Mouse (Mus musculus) liver, postnatal 0 days (tissue): ENCODE measurements around the gene Gsg1l. TPM values are rescaled to one million over a fixed set of nuclear protein-coding genes. Genes with fewer than 3 reads are reported as not detected.

Source experiments
- ATAC-seq: fragments of 200-750 bp; cut with Nextera tagmentation; 2 replicates; pipeline ENCODE4 v1.8.0; 2017; ENCODE audit warnings: mild to moderate bottlenecking, moderate library complexity
- DNase-seq: peaks from one replicate; pipeline ENCODE4 v3.0.0-alpha.2; 2016
- H3K27ac ChIP-seq: fragments of 300-500 bp; sonication (generic); 2 replicates; pipeline ENCODE4 v1.5.1; 2014; ENCODE audit warnings: antibody characterized with exemption, moderate library complexity, mild to moderate bottlenecking, low read depth
- H3K27me3 ChIP-seq: fragments of 300-500 bp; sonication (generic); 2 replicates; pipeline ENCODE4 v1.6.1; 2014; ENCODE audit warnings: low read length, control low read depth, mixed read lengths; ENCODE audit not compliant: insufficient read depth
- H3K36me3 ChIP-seq: fragments of 300-500 bp; sonication (generic); replicated peaks from 2 replicates; pipeline ENCODE4 v1.6.1; 2014; ENCODE audit warnings: mild to moderate bottlenecking, control low read depth, low read length, moderate library complexity, mixed read lengths; ENCODE audit not compliant: insufficient read depth
- H3K4me1 ChIP-seq: fragments of 300-500 bp; sonication (generic); 2 replicates; pipeline ENCODE4 v1.6.1; 2014; ENCODE audit warnings: antibody characterized with exemption, mild to moderate bottlenecking, control low read depth; ENCODE audit not compliant: insufficient read depth
- H3K4me2 ChIP-seq: fragments of 300-500 bp; sonication (generic); 2 replicates; pipeline ENCODE4 v1.6.1; 2014; ENCODE audit warnings: low read depth, mild to moderate bottlenecking, low read length, moderate library complexity, mixed read lengths
- H3K4me3 ChIP-seq: fragments of 300-500 bp; sonication (generic); 2 replicates; pipeline ENCODE4 v1.5.1; 2014; ENCODE audit warnings: low read depth, low read length
- H3K9ac ChIP-seq: fragments of 300-500 bp; sonication (generic); replicated peaks from 2 replicates; pipeline ENCODE4 v1.6.1; 2014; ENCODE audit warnings: mild to moderate bottlenecking, moderate library complexity
- H3K9me3 ChIP-seq: fragments of 300-500 bp; sonication (generic); 2 replicates; pipeline ENCODE4 v1.6.1; 2016; ENCODE audit warnings: mild to moderate bottlenecking, control low read depth, low read length, mixed read lengths
- CTCF ChIP-seq: sonication (generic); IDR thresholded peaks from 2 replicates; pipeline ENCODE4 v1.5.1; 2016; ENCODE audit warnings: antibody characterized with exemption, low read depth
- EP300 ChIP-seq: IDR thresholded peaks from 2 replicates; pipeline ENCODE4 v1.6.1; 2016; ENCODE audit warnings: antibody characterized with exemption, low read depth, mild to moderate bottlenecking
- WGBS: fragments of 180-500 bp; shearing (Covaris S2); extraction: QIAGEN DNeasy Blood & Tissue Kit; methylation state at CpG from one replicate; pipeline ENCODE4 v1.1.7; 2014; ENCODE audit not compliant: insufficient replicate concordance; 5-methylcytosine and 5-hydroxymethylcytosine counted together
- polyA plus RNA-seq: library from polyadenylated mRNA; unstranded; fragments of >200 nt; fragmentation: Nextera tagmentation; extraction: Ambion mirVana; gene quantifications from 2 replicates; pipeline ENCODE4 v1.2.1, GENCODE M21; 2015

Gsg1l gene
- polyA plus RNA-seq, 1 experiment from 2014 or later, result 0.08 TPM

DNA sequence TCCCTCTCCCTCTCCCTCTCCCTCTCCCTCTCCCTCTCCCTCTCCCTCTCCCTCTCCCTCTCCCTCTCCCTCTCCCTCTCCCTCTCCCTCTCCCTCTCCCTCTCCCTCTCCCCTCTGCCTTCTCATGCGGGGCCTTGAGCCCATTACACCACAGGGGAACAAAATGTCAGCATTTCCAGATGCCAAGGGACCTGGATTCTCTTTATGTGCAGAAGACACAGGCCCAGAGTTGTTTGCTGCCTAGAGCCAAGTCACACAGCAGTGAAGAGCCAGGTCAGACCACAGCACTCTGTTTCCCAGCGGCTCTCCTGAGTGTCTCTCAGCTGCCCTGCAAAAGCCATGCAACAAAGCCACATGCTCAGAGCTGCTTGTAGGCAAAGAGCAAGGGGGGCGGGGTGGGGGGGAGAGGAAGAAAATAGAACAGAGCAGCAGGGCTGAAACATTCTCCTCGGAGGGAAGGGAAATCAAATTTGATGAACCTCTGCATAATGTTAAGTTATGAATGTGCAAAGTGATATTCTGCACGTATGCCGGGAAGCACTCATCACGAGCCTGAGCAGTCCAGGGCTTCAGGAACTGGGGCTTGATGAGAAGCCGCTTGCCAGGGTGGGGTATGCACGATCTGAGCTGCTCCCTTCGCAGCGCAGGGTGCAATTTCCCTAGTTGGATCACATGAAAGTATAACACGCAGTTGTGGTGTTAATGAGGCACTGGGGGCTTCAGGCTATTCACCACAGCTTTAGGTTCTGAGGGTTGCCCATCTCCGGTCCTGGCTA lies 181.6 kb downstream of the Gsg1l start:
- whole genome bisulfite sequencing, result 60% methylated on average over 13 of the region's 13 CpGs
- Histone ChIP-seq H3K27me3 (no peaks in the 10 kb centered on the region), H3K4me3 (no peak overlapping the region), H3K36me3 (no peaks in the 10 kb centered on the region), H3K9ac (no peak overlapping the region), H3K4me1 (no peaks in the 10 kb centered on the region), H3K27ac (no peak overlapping the region), H3K4me2 (no peak overlapping the region), H3K9me3 (no peaks in the 10 kb centered on the region)
- DNase-seq (no peak), ATAC-seq (no peak)
- TF ChIP-seq CTCF, result no peak
- TF ChIP-seq EP300, result no peak

GRCm38 (mm10) chr7:125899916-125900315 lies 182.3 kb downstream of the Gsg1l start:
- H3K9me3 ChIP-seq, result no peaks in the 10 kb centered on the region
- H3K9ac ChIP-seq, result no peak overlapping the region
- no peaks in the 10 kb centered on the region for H3K36me3 ChIP-seq
- no peak overlapping the region for H3K4me3 ChIP-seq
- TF ChIP-seq CTCF, result no peak
- no peak for TF ChIP-seq EP300
- ATAC-seq (no peak), DNase-seq (no peak)
- no peak overlapping the region for H3K27ac ChIP-seq
- WGBS, result 57% methylated on average over 2 of the region's 2 CpGs
- no peaks in the 10 kb centered on the region for H3K4me1 ChIP-seq
- H3K27me3 ChIP-seq, result no peaks in the 10 kb centered on the region
- H3K4me2 ChIP-seq, result no peak overlapping the region

DNA sequence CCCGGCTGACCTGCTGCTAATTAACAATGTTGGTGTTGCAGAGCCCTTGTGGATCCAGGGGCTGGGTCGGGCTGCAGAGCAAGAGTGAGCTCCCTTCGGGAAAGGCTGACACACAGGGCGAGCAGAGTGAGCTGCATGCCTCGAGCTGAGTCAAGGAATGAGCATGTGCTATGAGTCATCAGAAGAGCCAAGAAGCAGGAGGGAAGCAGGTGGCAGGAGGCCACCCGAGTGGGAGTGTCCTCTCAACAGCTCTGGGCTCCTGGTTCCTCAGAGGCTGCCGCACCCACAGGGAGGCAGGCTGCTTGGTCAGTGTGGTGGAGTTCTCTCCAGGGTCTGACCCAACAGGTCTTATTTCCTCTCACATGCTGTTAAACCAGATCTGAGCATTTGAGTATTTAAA lies 183.2 kb downstream of the Gsg1l start:
- Histone ChIP-seq H3K36me3 (no peaks in the 10 kb centered on the region), H3K4me1 (no peaks in the 10 kb centered on the region), H3K27me3 (no peaks in the 10 kb centered on the region), H3K4me2 (no peak overlapping the region), H3K4me3 (no peak overlapping the region), H3K27ac (no peak overlapping the region), H3K9me3 (no peaks in the 10 kb centered on the region), H3K9ac (no peak overlapping the region)
- DNase-seq (no peak), ATAC-seq (no peak)
- TF ChIP-seq EP300, result no peak
- TF ChIP-seq CTCF, result no peak
- 27% methylated on average over 7 of the region's 7 CpGs for WGBS

- TF ChIP-seq CTCF, result no peak
- TF ChIP-seq EP300, result no peak
- WGBS, result 65% methylated on average over 4 of the region's 4 CpGs
- DNase-seq, result no peak
Measured at GRCm38 (mm10) chr7:125897059-125897458, 185.2 kb downstream of the Gsg1l start.

DNA sequence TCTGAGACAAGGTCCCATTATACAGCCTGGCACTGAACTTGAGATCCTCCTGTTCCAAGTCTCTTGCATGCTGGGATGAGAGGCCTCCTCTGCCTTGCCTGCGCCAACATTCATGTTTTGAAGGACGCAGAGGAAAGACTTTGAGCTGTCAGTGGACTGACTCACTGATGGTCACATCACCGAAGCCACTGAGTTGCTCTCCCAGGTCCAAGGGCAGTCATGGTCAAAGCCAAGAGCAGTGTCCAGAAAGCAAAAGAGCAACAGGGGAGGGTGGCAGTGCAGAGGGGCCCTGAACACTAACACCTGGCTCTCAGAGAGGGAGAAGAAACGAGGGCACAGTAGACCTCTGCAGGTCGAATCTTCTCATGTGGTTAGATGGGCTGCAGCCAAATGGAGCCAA lies 188.6 kb downstream of the Gsg1l start:
- Histone ChIP-seq H3K4me1 (no peaks in the 10 kb centered on the region), H3K4me2 (no peak overlapping the region), H3K9ac (no peak overlapping the region), H3K9me3 (no peaks in the 10 kb centered on the region), H3K27ac (no peak overlapping the region), H3K36me3 (no peaks in the 10 kb centered on the region), H3K4me3 (no peak overlapping the region), H3K27me3 (no peaks in the 10 kb centered on the region)
- ATAC-seq (no peak), DNase-seq (no peak)
- TF ChIP-seq EP300, result no peak
- no peak for TF ChIP-seq CTCF
- 73% methylated on average over 5 of the region's 5 CpGs for WGBS

More at GRCm38 (mm10) chr7:125897059-125897458, 185.2 kb downstream of the Gsg1l start:
- no peaks in the 10 kb centered on the region for H3K9me3 ChIP-seq
- no peaks in the 10 kb centered on the region for H3K27me3 ChIP-seq
- H3K27ac ChIP-seq, result no peak overlapping the region
- H3K4me3 ChIP-seq, result no peak overlapping the region
- no peaks in the 10 kb centered on the region for H3K36me3 ChIP-seq
- H3K4me2 ChIP-seq, result no peak overlapping the region
- ATAC-seq, result no peak
- H3K9ac ChIP-seq, result no peak overlapping the region
- no peaks in the 10 kb centered on the region for H3K4me1 ChIP-seq

GRCm38 (mm10) chr7:125888373-125888772 lies 193.8 kb downstream of the Gsg1l start:
- no peak overlapping the region for H3K9ac ChIP-seq
- no peaks in the 10 kb centered on the region for H3K9me3 ChIP-seq
- H3K4me1 ChIP-seq, result no peaks in the 10 kb centered on the region
- DNase-seq, result no peak
- no peak for ATAC-seq
- no peaks in the 10 kb centered on the region for H3K36me3 ChIP-seq
- TF ChIP-seq CTCF (no peak), EP300 (no peak)
- WGBS, result 68% methylated on average over 12 of the region's 12 CpGs
- H3K27ac ChIP-seq, result no peak overlapping the region
- no peak overlapping the region for H3K4me3 ChIP-seq
- no peaks in the 10 kb centered on the region for H3K27me3 ChIP-seq
- H3K4me2 ChIP-seq, result no peak overlapping the region
